Mouse (Mus musculus): Measurements from ENCODE around the gene Nub1.

DNA sequence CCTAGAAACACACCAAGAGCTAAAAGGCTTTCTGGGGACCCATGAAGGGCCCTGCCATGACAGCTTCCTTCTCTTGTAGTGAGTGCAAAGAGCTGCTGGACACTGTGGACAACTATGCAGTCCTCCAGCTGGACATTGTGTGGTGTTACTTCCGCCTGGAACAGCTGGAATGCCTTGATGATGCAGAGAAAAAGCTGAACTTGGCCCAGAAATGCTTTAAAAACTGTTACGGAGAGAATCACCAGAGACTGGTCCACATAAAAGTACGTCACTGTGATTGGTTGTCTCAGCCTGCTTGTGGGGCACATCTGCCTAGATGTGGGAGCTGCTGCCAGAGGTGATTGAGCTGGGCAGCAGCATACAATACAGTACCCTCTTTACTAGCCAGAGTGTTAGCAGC, 15.9 kb downstream of the Nub1 start:
- TF ChIP-seq GATA1 (IDR thresholded peaks at IDR 0.05; ENCODE audit: low read length) = no peak
- no peak for TF ChIP-seq TAL1 (IDR thresholded peaks at IDR 0.05; ENCODE audit: low read length)

Measured in erythroblast, embryonic 14.5 days (primary cell).